Mouse (Mus musculus) inflammation-experienced regulatory T-cells, adult 6 months (primary cell): ENCODE data around the gene Map2k1. TPM values are rescaled to one million over a fixed set of nuclear protein-coding genes. Genes with fewer than 3 reads are reported as not detected.
"Not testable (repeated sequence)": the region's sequence is repeated elsewhere in the genome, so short reads cannot be mapped to it uniquely, and the experiment has no call there.

Experiments
- ATAC-seq: one replicate; pipeline ENCODE4 v1.8.0; 2017
- polyA plus RNA-seq, 3 experiments: library from polyadenylated mRNA; unstranded; fragments of 100-300 nt; shearing (Covaris generic); gene quantifications; one replicate each; pipeline ENCODE4 v1.2.1; 2017

The Map2k1 gene
- polyA plus RNA-seq, result 10 to 100 TPM; 24.0 to 24.2 (median 24.1) TPM

- ATAC-seq, result peak; percentile 95
Measured at GRCm38 (mm10) chr9:64253021-64253904, at the start of gene Map2k1. Gene Map2k1 (minus strand): TSS chr9:64253631.

DNA sequence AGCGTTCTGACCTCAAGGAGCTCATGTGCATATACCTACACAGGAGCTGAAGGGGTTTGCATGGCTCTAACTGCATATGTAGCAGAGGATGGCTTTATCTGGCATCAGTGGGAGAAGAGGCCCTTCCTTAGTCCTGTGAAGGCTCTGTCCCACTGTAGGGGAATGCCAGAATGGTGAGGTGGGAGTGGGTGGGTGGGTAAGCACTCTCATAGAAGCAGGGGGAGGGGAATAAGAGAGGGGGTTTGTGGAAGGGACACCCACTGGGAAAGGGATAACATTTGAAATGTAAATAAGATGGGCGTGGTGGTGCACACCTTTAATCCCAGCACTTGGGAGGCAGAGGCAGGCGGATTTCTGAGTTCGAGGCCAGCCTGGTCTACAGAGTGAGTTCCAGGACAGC is 49.7 kb upstream of the Map2k1 start:
- not testable (repeated sequence) for ATAC-seq

DNA sequence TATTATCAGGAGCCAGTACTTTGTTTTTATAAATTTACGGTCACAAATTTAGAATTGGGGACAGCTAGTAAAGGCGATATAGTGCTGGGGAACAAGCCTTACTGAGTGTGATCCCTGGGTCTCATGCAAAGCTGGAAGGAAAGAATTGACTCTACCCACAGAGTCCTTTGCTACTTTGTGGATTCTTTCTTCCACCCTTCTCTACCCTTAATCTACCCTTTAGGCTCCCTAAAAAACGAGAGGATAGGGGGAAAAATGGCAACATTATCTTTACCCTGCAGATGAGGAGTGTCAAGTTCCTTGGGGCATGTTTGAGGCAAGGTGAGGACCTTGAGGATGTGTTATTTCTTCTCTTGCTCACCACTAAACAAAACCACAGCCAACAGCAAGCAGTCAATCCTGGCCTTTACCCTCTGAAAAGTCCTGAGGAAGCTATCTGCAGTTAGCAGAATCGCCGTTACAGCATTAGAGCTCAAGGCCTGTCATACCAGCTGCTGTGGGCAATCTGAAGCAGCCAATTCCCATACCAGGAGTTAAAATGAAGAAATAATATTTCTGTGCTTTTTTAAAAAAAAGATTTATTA is 29.1 kb upstream of the Map2k1 start:
- no peak for ATAC-seq

DNA sequence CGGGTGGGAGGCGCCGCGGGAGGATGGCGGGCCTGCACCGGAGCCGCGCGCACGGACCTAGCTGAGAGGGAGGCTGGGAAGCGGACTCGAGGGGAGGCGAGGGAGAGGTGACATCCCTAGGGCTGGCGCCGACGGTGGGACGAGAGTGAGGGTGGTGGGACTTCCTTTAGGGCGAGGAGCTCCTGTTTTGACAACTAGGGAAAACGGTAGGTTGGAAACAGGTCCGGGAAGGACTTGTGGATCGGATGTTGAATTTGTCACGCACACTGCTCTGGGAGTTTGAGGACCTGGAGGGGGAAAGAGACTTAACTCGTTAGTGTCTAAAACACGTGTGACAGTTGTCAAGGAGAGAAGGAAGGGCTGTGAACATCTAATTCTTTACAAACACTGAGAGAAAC is 28.3 kb upstream of the Map2k1 start:
- no peak for ATAC-seq

DNA sequence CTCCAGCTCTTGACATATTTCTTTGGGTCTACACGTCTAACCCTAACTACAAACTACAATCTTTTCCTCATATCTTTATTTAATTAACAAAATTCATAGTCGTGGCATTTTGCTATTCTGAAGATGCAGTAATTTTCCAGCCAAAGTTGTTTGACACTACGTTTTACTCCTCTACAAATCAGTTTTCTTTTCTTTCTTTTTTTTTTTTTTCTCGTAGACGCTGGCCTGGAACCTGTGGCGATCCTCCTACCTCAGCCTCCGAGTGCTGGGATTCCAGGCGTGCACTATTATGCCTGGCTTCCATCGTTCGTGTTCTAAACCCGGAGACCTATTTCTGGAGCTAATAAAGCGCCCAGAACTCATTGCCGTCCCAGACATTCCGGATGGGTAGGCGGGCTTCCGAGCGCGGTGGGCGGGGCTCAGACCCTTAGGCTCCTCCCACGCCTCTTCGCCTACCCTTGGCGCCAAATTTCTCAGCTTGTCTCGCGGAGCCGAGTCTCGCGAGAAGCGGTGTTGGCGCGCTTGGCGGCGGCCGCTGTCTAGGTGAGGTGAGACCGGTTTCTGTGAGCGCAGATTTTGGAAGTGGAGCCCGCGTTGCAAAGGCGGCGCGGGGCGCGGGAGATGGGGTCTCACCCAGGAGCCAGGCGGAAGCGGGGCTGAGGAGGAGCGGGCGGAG is 27.8 kb upstream of the Map2k1 start, which contains the start of gene Tipin:
TSS of gene Tipin (plus strand) at position 477 of the 676 bp plus-strand sequence.
- peak; percentile 96 for ATAC-seq

DNA sequence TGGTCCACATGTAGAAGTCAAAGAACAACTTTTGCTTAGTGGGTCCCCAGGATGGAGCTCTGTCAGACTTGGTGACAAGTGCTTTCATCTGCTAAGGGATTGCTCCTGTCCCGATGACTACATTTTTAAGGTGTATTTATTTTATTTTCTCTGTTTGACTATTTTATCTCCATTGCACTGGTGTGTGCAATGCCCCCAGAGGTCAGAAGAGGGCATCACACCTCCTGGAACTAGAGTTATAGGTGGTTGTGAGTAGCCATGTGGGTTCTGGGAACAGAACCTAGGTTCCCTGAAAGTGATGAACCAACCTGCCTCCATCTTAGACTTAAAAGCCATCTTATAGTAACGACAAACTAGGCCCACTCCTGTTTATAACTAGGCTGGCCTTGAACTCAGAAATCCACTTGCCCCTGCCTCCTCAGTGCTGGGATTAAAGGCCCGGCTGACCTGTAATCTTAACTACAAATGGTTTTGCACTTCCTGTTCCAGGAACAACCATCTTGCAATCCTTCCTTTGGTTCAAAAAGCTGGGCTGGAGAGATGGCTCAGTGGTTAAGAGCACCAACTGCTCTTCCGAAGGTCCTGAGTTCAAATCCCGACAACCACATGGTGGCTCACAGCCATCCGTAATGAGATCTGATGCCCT is 25.4 kb upstream of the Map2k1 start:
- ATAC-seq, result no peak

DNA sequence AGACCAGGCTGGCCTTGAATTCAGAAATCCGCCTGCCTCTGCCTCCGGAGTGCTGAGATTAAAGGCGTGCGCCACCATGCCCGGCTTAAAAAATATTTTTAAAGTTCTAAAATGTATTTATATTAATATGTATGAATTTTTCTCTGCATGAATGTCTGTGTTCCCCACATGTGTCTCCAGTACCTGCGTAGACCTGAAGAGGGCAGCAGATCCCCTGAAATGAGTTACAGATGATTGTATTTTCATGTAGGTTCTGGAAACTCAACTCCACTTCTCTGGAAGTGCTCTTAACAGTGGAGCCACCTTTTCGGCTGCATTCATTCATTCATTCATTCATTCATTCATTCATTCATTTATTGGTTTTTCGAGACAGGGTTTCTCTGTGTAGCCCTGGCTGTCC is 24.3 kb upstream of the Map2k1 start:
- no peak for ATAC-seq

DNA sequence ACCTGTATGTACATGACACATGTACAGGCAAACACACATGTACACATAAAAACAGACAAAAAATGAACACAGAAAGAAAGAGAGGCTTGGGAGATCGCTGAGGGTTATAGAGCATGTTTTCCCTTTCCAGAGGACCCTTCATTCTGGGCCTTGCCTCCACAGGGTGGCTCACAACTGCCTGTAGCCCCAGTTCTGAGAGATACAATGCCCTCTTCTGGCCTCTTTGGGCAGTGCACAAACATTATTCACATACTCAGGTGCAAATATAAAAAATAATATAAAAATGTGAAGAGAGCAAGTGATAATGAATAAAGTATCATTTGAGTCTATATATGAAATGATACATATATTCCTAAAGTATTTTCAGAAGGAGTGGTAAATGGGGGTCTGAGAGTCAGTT is 21.5 kb upstream of the Map2k1 start:
- ATAC-seq, result no peak

GRCm38 (mm10) chr9:64274291-64274690 is 20.9 kb upstream of the Map2k1 start:
- ATAC-seq, result no peak

GRCm38 (mm10) chr9:64273757-64274156 is 20.3 kb upstream of the Map2k1 start:
- no peak for ATAC-seq

DNA sequence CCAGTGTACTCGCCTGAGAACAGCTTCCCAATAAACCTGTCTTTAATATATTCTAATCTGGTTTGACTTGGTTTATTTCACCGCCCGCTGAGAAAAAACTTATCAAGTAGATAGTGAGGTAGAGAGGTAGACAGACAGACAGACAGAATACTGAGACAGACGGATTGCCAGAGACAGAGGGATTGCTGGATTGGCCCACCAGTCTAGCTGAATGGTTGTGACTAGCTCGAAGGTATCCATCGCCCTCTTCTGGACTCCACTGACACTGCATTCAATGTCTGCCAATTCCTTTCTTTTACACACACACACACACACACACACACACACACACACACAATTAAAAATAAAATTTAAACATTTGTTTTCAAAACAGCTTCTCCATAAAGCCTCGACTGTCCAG is 19.2 kb upstream of the Map2k1 start:
- no peak for ATAC-seq

- no peak for ATAC-seq
Measured at GRCm38 (mm10) chr9:64271249-64271648, 17.8 kb upstream of the Map2k1 start.

GRCm38 (mm10) chr9:64268836-64269235 is 15.4 kb upstream of the Map2k1 start:
- not testable (repeated sequence) for ATAC-seq

DNA sequence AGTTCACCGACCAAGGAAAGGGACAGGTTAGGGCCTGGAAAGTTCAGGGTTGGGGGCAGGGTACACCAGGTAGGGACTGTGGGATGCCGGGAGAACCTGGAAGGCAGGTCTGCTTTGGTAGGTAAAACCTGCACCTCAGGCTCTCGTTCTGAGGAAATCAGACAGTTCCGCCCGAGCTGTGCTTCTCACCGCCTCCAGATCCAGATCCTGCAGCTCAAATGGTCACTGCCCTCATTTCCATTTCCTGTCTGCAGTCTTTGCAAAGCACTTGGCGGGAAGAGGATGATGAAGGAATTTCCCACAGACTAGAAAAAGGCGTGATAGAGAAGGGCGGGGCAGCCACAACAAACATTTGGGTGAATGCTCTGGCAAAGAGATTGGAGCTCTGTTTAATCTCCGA is 14.8 kb upstream of the Map2k1 start:
- no peak for ATAC-seq

DNA sequence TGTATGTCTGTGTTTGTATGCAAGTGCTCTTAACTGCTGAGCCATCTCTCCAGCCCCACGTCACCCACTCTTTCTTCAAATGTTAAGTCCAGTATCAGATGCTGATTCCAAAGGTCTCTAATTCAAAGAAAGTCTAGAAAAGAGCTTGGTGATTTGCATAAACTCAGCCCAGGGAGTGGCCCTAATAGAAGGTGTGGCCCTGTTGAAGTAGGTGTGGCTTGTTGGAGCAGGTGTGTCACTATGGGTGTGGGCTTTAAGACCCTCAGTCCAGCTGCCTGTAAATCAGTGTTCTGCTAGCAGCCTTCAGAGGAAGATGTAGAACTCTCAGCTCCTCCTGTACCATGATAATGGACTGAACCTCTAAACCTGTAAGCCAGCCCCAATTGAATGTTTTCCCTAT is 13.8 kb upstream of the Map2k1 start:
- no peak for ATAC-seq

- ATAC-seq, result no peak
Measured at GRCm38 (mm10) chr9:64264813-64265212, 11.4 kb upstream of the Map2k1 start.

- no peak for ATAC-seq
Measured at GRCm38 (mm10) chr9:64261023-64261422, 7.6 kb upstream of the Map2k1 start.

- ATAC-seq, result no peak
Measured at GRCm38 (mm10) chr9:64259906-64260305, 6.5 kb upstream of the Map2k1 start.

GRCm38 (mm10) chr9:64256204-64256603 is 2.8 kb upstream of the Map2k1 start:
- no peak for ATAC-seq

GRCm38 (mm10) chr9:64255422-64255821 is 2.0 kb upstream of the Map2k1 start:
- no peak for ATAC-seq

- peak; percentile 5 for ATAC-seq
Measured at GRCm38 (mm10) chr9:64252591-64253020, 825 bp downstream of the Map2k1 start.

GRCm38 (mm10) chr9:64250111-64250730 is 3.2 kb downstream of the Map2k1 start:
- ATAC-seq, result no peak
